Mouse (Mus musculus) lung, postnatal 0 days (tissue): ENCODE data around the gene Dennd5b. TPM values are rescaled to one million over a fixed set of nuclear protein-coding genes. Genes with fewer than 3 reads are reported as not detected.

Source experiments
- ATAC-seq: fragments of 200-750 bp; cut with Nextera tagmentation; 2 replicates; pipeline ENCODE4 v1.8.0; 2017; ENCODE audit warnings: moderate library complexity
- DNase-seq: peaks from one replicate; pipeline ENCODE4 v3.0.0-alpha.2; 2016; ENCODE audit warnings: low spot score
- H3K27ac ChIP-seq: fragments of 300-500 bp; sonication (generic); 2 replicates; pipeline ENCODE4 v1.5.1; 2014; ENCODE audit warnings: antibody characterized with exemption, mild to moderate bottlenecking, low read length, mixed read lengths
- H3K27me3 ChIP-seq: fragments of 300-500 bp; sonication (generic); replicated peaks from 2 replicates; pipeline ENCODE4 v1.6.1; 2014; ENCODE audit warnings: low read length, mixed read lengths; ENCODE audit not compliant: insufficient read depth
- H3K36me3 ChIP-seq: fragments of 300-500 bp; sonication (generic); 2 replicates; pipeline ENCODE4 v1.6.1; 2014; ENCODE audit warnings: low read length, mixed read lengths; ENCODE audit not compliant: insufficient read depth
- H3K4me1 ChIP-seq: fragments of 300-500 bp; sonication (generic); 2 replicates; pipeline ENCODE4 v1.6.1; 2014; ENCODE audit warnings: antibody characterized with exemption, low read depth, low read length, mixed read lengths; ENCODE audit not compliant: insufficient read depth
- H3K4me2 ChIP-seq: fragments of 300-500 bp; sonication (generic); replicated peaks from 2 replicates; pipeline ENCODE4 v1.6.1; 2014; ENCODE audit warnings: low read depth, mild to moderate bottlenecking, low read length, moderate library complexity, mixed read lengths
- H3K4me3 ChIP-seq: fragments of 300-500 bp; sonication (generic); 2 replicates; pipeline ENCODE4 v1.5.1; 2014; ENCODE audit warnings: low read depth, low read length
- H3K9ac ChIP-seq: fragments of 300-500 bp; sonication (generic); replicated peaks from 2 replicates; pipeline ENCODE4 v1.6.1; 2014; ENCODE audit warnings: low read depth, mild to moderate bottlenecking
- H3K9me3 ChIP-seq: fragments of 300-500 bp; sonication (generic); 2 replicates; pipeline ENCODE4 v1.6.1; 2016; ENCODE audit warnings: low read length, mixed read lengths
- CTCF ChIP-seq: IDR thresholded peaks from 2 replicates; pipeline ENCODE4 v1.5.1; 2016; ENCODE audit warnings: antibody characterized with exemption, mild to moderate bottlenecking
- EP300 ChIP-seq: IDR thresholded peaks from 2 replicates; pipeline ENCODE4 v1.6.1; 2016; ENCODE audit warnings: antibody characterized with exemption, mild to moderate bottlenecking, control low read depth
- WGBS: fragments of 180-500 bp; shearing (Covaris S2); extraction: QIAGEN DNeasy Blood & Tissue Kit; methylation state at CpG from one replicate; pipeline ENCODE4 v1.1.7; 2014; 5-methylcytosine and 5-hydroxymethylcytosine counted together
- polyA plus RNA-seq: library from polyadenylated mRNA; unstranded; fragments of >200 nt; fragmentation: Nextera tagmentation; extraction: Ambion mirVana; gene quantifications from 2 replicates; pipeline ENCODE4 v1.2.1, GENCODE M21; 2015

Gene Dennd5b
- polyA plus RNA-seq, 1 experiment from 2014 or later, result 3.6 TPM

DNA sequence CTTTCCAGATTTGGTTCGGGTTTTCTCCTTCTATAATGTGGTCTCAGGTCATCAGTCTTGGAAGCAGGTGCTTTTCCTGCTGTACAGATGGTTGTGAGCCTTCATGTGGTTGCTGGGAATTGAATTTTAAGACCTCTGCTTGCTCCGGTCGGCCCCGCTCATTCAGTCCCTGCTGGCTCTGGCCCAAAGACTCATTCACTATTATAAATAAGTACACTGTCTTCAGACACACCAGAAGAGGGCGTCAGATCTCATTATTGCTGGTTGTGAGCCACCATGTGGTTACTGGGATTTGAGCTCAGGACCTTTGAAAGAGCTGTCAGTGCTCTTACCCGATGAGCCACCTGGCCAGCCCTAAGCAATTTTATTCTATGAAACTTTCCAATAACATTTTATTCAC, 6.1 kb downstream of the Dennd5b start:
- H3K27ac ChIP-seq, result no peak overlapping the region
- no peak overlapping the region for H3K9ac ChIP-seq
- peaks cover 3% of the 10 kb centered on the region; the same call in 1 of the 2 replicates for H3K4me1 ChIP-seq
- ATAC-seq, result no peak
- H3K36me3 ChIP-seq, result no peaks in the 10 kb centered on the region
- H3K27me3 ChIP-seq, result no peaks in the 10 kb centered on the region
- TF ChIP-seq EP300, result no peak
- peak; percentile 37 for TF ChIP-seq CTCF
- WGBS, result 58% methylated on average over 6 of the region's 6 CpGs
- H3K9me3 ChIP-seq, result no peaks in the 10 kb centered on the region
- H3K4me3 ChIP-seq, result no peak overlapping the region
- no peak overlapping the region for H3K4me2 ChIP-seq
- DNase-seq, result no peak

DNA sequence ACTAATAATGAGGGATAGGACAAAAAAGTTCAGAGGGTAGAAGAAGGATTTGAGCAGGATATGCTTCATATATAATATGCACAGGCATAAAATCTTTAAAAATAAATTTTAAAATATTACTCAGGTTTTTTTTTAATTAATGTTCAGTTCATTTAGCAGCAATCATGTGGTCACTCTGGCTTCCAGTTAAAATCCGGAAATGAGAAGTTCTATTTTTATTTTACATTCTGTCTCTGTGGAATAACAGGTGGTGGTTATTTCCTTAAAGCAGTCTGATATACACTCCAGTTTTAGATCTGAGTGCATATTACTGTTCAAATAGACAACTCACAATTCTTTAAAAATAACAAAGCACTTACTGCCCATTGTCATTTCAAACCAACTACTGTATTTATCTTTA, 6.9 kb downstream of the Dennd5b start:
- H3K36me3 ChIP-seq, result no peaks in the 10 kb centered on the region
- no peaks in the 10 kb centered on the region for H3K9me3 ChIP-seq
- no peak overlapping the region for H3K9ac ChIP-seq
- TF ChIP-seq CTCF, result no peak
- no peak for TF ChIP-seq EP300
- peaks cover 3% of the 10 kb centered on the region; the same call in 1 of the 2 replicates for H3K4me1 ChIP-seq
- no peaks in the 10 kb centered on the region for H3K27me3 ChIP-seq
- DNase-seq (no peak), ATAC-seq (no peak)
- H3K27ac ChIP-seq, result no peak overlapping the region
- H3K4me2 ChIP-seq, result no peak overlapping the region
- H3K4me3 ChIP-seq, result no peak overlapping the region
- WGBS, result 55% methylated on average over 1 of the region's 1 CpGs

DNA sequence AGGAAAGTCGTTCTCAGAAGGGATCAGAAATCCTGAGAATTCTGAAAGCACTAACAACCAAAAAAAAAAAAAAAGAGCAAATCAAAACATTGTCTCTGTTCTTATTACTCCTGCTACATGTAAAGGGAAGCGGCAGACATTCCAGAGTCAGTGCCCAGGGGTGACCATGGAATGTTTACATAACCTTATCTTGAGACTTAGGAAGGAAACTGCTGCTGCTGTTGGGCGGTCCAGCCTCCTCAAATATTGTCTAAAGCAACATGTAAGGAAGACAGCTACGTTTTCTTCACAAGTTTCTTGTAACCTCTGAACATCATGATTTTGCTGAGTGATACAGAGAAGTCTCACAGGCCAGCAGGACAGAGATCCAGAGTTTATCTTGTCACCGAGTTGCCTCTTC, 8.0 kb downstream of the Dennd5b start:
- Histone ChIP-seq H3K4me1 (peaks cover 3% of the 10 kb centered on the region; the same call in 1 of the 2 replicates), H3K36me3 (no peaks in the 10 kb centered on the region), H3K9me3 (no peaks in the 10 kb centered on the region), H3K4me3 (no peak overlapping the region), H3K27ac (no peak overlapping the region), H3K4me2 (no peak overlapping the region), H3K9ac (no peak overlapping the region), H3K27me3 (no peaks in the 10 kb centered on the region)
- WGBS, result 6% methylated on average over 5 of the region's 5 CpGs
- DNase-seq (peak; percentile 62), ATAC-seq (peak; percentile 82)
- TF ChIP-seq CTCF, result no peak
- TF ChIP-seq EP300, result peak; percentile 77

GRCm38 (mm10) chr6:149092406-149092805, 9.1 kb downstream of the Dennd5b start:
- H3K27ac ChIP-seq, result no peak overlapping the region
- peaks cover 3% of the 10 kb centered on the region; the same call in 1 of the 2 replicates for H3K4me1 ChIP-seq
- ATAC-seq (no peak), DNase-seq (no peak)
- WGBS, result 94% methylated on average over 6 of the region's 6 CpGs
- H3K4me3 ChIP-seq, result no peak overlapping the region
- no peak overlapping the region for H3K4me2 ChIP-seq
- no peak overlapping the region for H3K9ac ChIP-seq
- no peaks in the 10 kb centered on the region for H3K9me3 ChIP-seq
- TF ChIP-seq CTCF (no peak), EP300 (no peak)
- H3K27me3 ChIP-seq, result no peaks in the 10 kb centered on the region
- H3K36me3 ChIP-seq, result no peaks in the 10 kb centered on the region

DNA sequence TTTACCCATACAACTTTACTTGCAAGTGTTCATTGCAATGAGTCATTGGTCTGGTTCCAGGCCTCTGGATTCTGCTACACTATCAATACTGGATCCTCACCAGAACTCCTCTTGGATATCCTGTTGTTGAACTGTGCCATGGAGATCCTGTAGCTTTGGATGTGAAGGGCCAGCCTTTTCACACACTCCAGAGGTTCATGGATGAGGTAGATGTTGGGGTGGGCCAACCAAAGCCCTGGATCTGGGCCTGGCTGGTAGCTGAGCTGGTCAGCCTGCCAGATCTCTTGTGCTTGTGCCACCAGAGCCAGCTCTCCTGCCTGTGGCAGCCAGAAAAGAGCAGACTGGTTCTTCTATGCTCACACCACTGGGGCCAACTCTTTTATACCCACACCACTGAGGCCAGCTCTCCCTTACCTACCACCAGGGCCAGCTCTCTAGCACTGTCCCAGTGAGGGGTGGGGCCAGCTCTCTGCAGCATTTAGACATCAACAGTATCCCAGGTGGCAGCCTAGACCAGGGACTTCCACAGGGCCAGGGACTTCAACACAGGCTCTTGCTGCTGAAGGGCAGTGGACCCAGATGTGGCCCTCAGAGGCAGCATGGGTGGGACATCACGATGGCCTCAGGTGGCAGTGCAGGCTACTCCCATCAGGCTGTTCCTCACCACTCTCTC, 24.2 kb downstream of the Dennd5b start:
- TF ChIP-seq CTCF, result no peak
- no peak for TF ChIP-seq EP300
- no peaks in the 10 kb centered on the region for H3K4me1 ChIP-seq
- DNase-seq (no peak), ATAC-seq (no peak)
- H3K27me3 ChIP-seq, result no peaks in the 10 kb centered on the region
- H3K4me2 ChIP-seq, result no peak overlapping the region
- WGBS, result 85% methylated on average over 1 of the region's 1 CpGs
- no peak overlapping the region for H3K27ac ChIP-seq
- H3K9ac ChIP-seq, result no peak overlapping the region
- no peak overlapping the region for H3K4me3 ChIP-seq
- no peaks in the 10 kb centered on the region for H3K9me3 ChIP-seq
- H3K36me3 ChIP-seq, result no peaks in the 10 kb centered on the region

GRCm38 (mm10) chr6:149073854-149074253, 27.6 kb downstream of the Dennd5b start:
- Histone ChIP-seq H3K4me3 (no peak overlapping the region), H3K27me3 (no peaks in the 10 kb centered on the region), H3K27ac (no peak overlapping the region), H3K36me3 (no peaks in the 10 kb centered on the region), H3K4me2 (no peak overlapping the region), H3K9me3 (no peaks in the 10 kb centered on the region), H3K9ac (no peak overlapping the region), H3K4me1 (no peaks in the 10 kb centered on the region)
- no peak for ATAC-seq
- TF ChIP-seq EP300, result no peak
- TF ChIP-seq CTCF, result no peak
- no peak for DNase-seq
- 92% methylated on average over 4 of the region's 4 CpGs for WGBS

GRCm38 (mm10) chr6:149072873-149073272, 28.6 kb downstream of the Dennd5b start:
- H3K4me1 ChIP-seq, result no peaks in the 10 kb centered on the region
- H3K9ac ChIP-seq, result no peak overlapping the region
- H3K36me3 ChIP-seq, result no peaks in the 10 kb centered on the region
- H3K9me3 ChIP-seq, result no peaks in the 10 kb centered on the region
- TF ChIP-seq CTCF, result no peak
- TF ChIP-seq EP300, result no peak
- H3K4me2 ChIP-seq, result no peak overlapping the region
- no peak overlapping the region for H3K4me3 ChIP-seq
- peak; percentile 21 for ATAC-seq
- no peak overlapping the region for H3K27ac ChIP-seq
- H3K27me3 ChIP-seq, result no peaks in the 10 kb centered on the region
- peak; percentile 38 for DNase-seq
- WGBS, result 55% methylated on average over 3 of the region's 3 CpGs
